Mouse (Mus musculus): ENCODE measurements around the gene Gm2115.

DNA sequence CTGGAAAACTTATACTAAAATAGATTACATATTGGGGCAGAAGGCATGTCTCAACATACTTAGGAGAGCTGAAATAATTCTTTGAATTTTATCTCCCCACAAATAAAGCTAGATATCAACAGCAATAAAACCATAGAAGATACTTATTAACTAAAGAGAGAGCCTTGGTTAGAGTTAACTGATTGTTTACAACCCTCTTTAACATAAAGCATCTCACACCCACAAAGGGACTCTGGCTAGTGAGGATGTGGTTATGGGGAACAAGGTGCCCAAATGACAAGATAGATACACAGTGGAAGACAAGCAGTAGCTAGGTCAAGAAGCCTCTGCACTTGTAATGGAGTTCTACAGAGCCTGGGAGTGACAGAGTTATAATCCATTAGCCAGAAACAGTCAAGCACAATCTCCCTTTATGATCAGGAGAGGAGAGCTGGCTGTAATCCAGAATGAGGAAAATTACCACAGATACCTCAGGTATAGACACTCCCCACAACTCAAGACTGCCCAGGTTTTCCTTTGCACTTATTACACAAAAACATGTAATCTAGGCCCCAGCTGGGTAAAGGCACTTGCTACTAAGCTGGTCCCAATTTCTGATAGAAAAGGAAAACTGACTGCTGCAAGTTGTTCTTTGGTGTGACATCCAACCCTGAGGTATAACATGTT is 10.1 kb upstream of the Gm2115 start:
- no peak for TF ChIP-seq CTCF (IDR thresholded peaks at IDR 0.05; ENCODE audit: borderline replicate concordance, control insufficient read depth, extremely low read depth, insufficient read depth, low read length, poor library complexity)
- no peak for TF ChIP-seq POLR2A (IDR thresholded peaks at IDR 0.05; ENCODE audit: control insufficient read depth, extremely low read depth, insufficient read depth, low read length, poor library complexity)

All from thymus, adult 2 months (tissue).